In the genomic region with DNA sequence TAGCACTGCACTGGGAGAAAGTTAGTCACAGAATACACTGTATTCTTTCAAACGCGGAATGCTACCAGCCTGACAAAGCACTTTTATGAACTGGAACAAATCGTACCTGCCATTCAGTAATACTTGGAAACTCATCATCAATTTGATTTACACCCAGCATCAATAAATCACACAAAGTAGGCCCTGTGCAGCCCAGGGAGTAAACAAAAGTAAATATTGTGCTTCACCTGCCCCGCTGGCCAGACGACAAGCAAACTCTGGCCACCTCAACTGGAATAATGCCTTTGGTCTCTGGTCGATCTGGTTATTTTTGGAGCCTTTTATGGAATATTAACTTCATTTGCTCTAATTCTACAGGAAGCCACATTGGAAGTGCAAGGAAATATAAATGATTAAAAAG, we compare ENCODE assay signal across 17 mouse cellular contexts.
"Had no signal": no experiment of that assay in that cellular context is flagged by ENCODE, and none has a peak within 500 bp of the region (broad histone marks: within the 10 kb centered on the region; RNA-seq: fewer than 3 reads in every experiment).

No protein-coding gene starts in this region.

- H3K4me1 ChIP-seq: hindbrain, embryonic 15.5 days; liver, embryonic 12.5 days; liver, embryonic 15.5 days; stomach, embryonic 15.5 days had no signal

- ATAC-seq: intestine, postnatal 0 days; liver, embryonic 12.5 days had no signal

- H3K4me3 ChIP-seq: hindbrain, embryonic 15.5 days; limb, embryonic 12.5 days; limb, embryonic 15.5 days; liver, embryonic 12.5 days; liver, embryonic 15.5 days; stomach, embryonic 15.5 days had no signal

- H3K9ac ChIP-seq: hindbrain, embryonic 15.5 days; limb, embryonic 12.5 days; limb, embryonic 15.5 days; liver, embryonic 12.5 days; liver, embryonic 15.5 days; stomach, embryonic 15.5 days had no signal

- H3K27me3 ChIP-seq: liver, embryonic 12.5 days; liver, embryonic 15.5 days; stomach, embryonic 15.5 days had no signal

- H3K27ac ChIP-seq: hindbrain, embryonic 15.5 days; limb, embryonic 12.5 days; limb, embryonic 15.5 days; liver, embryonic 12.5 days; liver, embryonic 15.5 days; stomach, embryonic 15.5 days had no signal

- H3K4me2 ChIP-seq: hindbrain, embryonic 15.5 days; limb, embryonic 12.5 days; limb, embryonic 15.5 days; liver, embryonic 12.5 days; liver, embryonic 15.5 days; midbrain, embryonic 11.5 days; stomach, embryonic 15.5 days had no signal

- DNase-seq: left cerebral cortex, postnatal 4 days; lung, adult 2 months; lung, postnatal 14 days; lung, postnatal 4 days; midbrain, embryonic 14.5 days; retina, postnatal 1 day; right cerebral cortex, postnatal 25 days; spleen, adult 18-20 months; thymus, postnatal 25 days had no signal

- H3K9me3 ChIP-seq: hindbrain, embryonic 15.5 days; limb, embryonic 12.5 days; limb, embryonic 15.5 days; liver, embryonic 12.5 days; liver, embryonic 15.5 days; stomach, embryonic 15.5 days had no signal

- H3K36me3 ChIP-seq: hindbrain, embryonic 15.5 days; limb, embryonic 12.5 days; limb, embryonic 15.5 days; liver, embryonic 12.5 days; liver, embryonic 15.5 days; stomach, embryonic 15.5 days had no signal
